Mouse (Mus musculus) central nervous system, embryonic 14 days (tissue): Measurements from ENCODE around the gene Rnf144b. TPM values are rescaled to one million over a fixed set of nuclear protein-coding genes. Genes with fewer than 3 reads are reported as not detected.

Experiments used
- polyA plus RNA-seq: library from polyadenylated mRNA; depleted of rRNA; stranded (reverse); fragments of >200 nt; gene quantifications from 2 replicates; pipeline ENCODE4 v1.2.3, GENCODE M21; 2012; rRNA removed

Gene Rnf144b
- polyA plus RNA-seq, result 1.2 and 2.4 TPM in 2 replicates

DNA sequence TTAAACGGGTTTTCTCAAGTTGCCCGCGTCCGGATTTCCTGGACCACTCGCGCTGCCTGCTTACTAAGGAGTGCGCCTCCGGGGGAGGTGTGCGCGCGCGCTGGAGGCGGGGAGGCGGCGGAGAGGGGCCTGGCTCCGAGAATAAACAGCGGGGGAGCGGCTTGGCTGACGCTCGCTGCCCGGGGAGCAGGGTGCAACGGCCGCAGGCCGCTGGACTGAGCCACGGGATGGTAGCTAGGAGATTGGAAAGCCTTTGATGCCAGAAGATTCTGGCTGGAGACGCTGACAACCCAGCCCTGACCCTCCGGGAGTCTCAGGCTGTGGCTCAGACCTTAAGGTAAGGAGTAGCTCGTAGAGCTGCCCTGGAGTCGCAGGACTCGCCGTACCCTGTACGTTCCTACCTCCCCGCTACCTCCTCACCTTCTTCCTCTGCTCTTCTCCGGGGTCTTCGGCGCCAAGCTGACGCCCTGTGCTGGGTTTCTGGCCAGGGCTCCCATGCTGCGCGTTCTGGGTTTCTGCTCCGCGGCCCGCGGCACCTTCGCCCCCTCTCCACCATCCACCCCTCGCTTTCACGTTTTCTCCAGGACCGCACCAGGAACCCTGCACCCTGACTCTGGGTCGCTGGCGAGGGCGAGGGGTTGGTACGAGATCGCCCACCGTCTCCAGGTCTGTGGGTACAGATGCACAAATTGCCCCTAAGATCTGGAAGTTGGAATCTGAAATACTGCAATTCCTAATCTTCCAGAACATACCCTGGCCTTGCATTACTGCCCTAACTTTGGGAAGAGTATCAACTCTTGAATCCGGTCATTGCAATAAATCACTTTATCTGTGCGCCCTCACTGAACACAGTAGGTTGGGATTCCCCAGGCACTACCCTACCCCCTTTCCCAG, at the start of gene Rnf144b:
Rnf144b (plus strand) TSS at position 120 of the 894 bp plus-strand sequence.

GRCm38 (mm10) chr13:47105711-47106579, 16.5 kb upstream of the Rnf144b start, which contains the start of gene Dek:
Gene Dek (minus strand): TSS chr13:47106201.

Other genes starting within 250 kb of the Rnf144b start
- 19.7 and 23.0 TPM in 2 replicates for gene Kif13a, start 192.8 kb upstream of the Rnf144b start, polyA plus RNA-seq
- 8.0 and 8.4 TPM in 2 replicates for gene Nhlrc1, start 107.8 kb upstream of the Rnf144b start, polyA plus RNA-seq
- gene Kdm1b, start 79.2 kb upstream of the Rnf144b start, polyA plus RNA-seq, result 18.2 and 20.0 TPM in 2 replicates
- gene Tpmt, start 77.9 kb upstream of the Rnf144b start, polyA plus RNA-seq, result 14.3 and 16.3 TPM in 2 replicates
- 77.4 and 79.0 TPM in 2 replicates for gene Dek, start 16.5 kb upstream of the Rnf144b start, polyA plus RNA-seq